Mouse (Mus musculus) midbrain, postnatal 0 days (tissue): ENCODE results near the gene Haghl. TPM values are rescaled to one million over a fixed set of nuclear protein-coding genes. Genes with fewer than 3 reads are reported as not detected.

Experiments used
- ATAC-seq: fragments of 200-750 bp; cut with Nextera tagmentation; 2 replicates; pipeline ENCODE4 v1.8.0; 2017; ENCODE audit warnings: moderate number of reproducible peaks, mild to moderate bottlenecking, moderate TSS enrichment, moderate library complexity; ENCODE audit not compliant: low FRiP score
- DNase-seq: peaks from one replicate; pipeline ENCODE4 v3.0.0-alpha.2; 2015; ENCODE audit warnings: low spot score
- H3K27ac ChIP-seq: fragments of 300-500 bp; sonication (generic); 2 replicates; pipeline ENCODE4 v1.5.1; 2014; ENCODE audit warnings: low read depth, mild to moderate bottlenecking, low read length, mixed read lengths
- H3K27me3 ChIP-seq: fragments of 300-500 bp; sonication (generic); 2 replicates; pipeline ENCODE4 v1.6.1; 2014; ENCODE audit warnings: low read length, control low read depth, mixed read lengths; ENCODE audit not compliant: insufficient read depth
- H3K36me3 ChIP-seq: fragments of 300-500 bp; sonication (generic); 2 replicates; pipeline ENCODE4 v1.6.1; 2014; ENCODE audit warnings: low read length, control low read depth, mixed read lengths; ENCODE audit not compliant: insufficient read depth
- H3K4me1 ChIP-seq: fragments of 300-500 bp; sonication (generic); 2 replicates; pipeline ENCODE4 v1.6.1; 2014; ENCODE audit warnings: mild to moderate bottlenecking, control low read depth, antibody characterized with exemption, low read length, mixed read lengths; ENCODE audit not compliant: insufficient read depth
- H3K4me2 ChIP-seq: fragments of 300-500 bp; sonication (generic); 2 replicates; pipeline ENCODE4 v1.6.1; 2014; ENCODE audit warnings: low read depth, mild to moderate bottlenecking, low read length, mixed read lengths; ENCODE audit not compliant: poor library complexity, severe bottlenecking
- H3K4me3 ChIP-seq: fragments of 300-500 bp; sonication (generic); 2 replicates; pipeline ENCODE4 v1.5.1; 2014; ENCODE audit warnings: low read depth, mild to moderate bottlenecking, low read length, moderate library complexity
- H3K9ac ChIP-seq: fragments of 300-500 bp; sonication (generic); replicated peaks from 2 replicates; pipeline ENCODE4 v1.6.1; 2014; ENCODE audit warnings: mild to moderate bottlenecking, low read length, moderate library complexity, mixed read lengths; ENCODE audit not compliant: poor library complexity, severe bottlenecking
- H3K9me3 ChIP-seq: fragments of 300-500 bp; sonication (generic); 2 replicates; pipeline ENCODE4 v1.6.1; 2016; ENCODE audit warnings: low read length, control low read depth
- CTCF ChIP-seq: IDR thresholded peaks from 2 replicates; pipeline ENCODE4 v1.5.1; 2016; ENCODE audit warnings: antibody characterized with exemption, mild to moderate bottlenecking
- WGBS: fragments of 180-500 bp; shearing (Covaris S2); extraction: QIAGEN DNeasy Blood & Tissue Kit; methylation state at CpG from one replicate; pipeline ENCODE4 v1.1.7; 2014; 5-methylcytosine and 5-hydroxymethylcytosine counted together
- polyA plus RNA-seq: library from polyadenylated mRNA; unstranded; fragments of >200 nt; fragmentation: Nextera tagmentation; extraction: Ambion mirVana; gene quantifications from 2 replicates; pipeline ENCODE4 v1.2.1, GENCODE M21; 2015
- total RNA-seq: library from RNA; depleted of rRNA; stranded (reverse); fragments of >200 nt; gene quantifications from 2 replicates; pipeline ENCODE4 v1.2.3, GENCODE M21; 2014

The Haghl gene
- total and polyA plus RNA-seq, 2 experiments from 2014 or later: 149 to 206 TPM

DNA sequence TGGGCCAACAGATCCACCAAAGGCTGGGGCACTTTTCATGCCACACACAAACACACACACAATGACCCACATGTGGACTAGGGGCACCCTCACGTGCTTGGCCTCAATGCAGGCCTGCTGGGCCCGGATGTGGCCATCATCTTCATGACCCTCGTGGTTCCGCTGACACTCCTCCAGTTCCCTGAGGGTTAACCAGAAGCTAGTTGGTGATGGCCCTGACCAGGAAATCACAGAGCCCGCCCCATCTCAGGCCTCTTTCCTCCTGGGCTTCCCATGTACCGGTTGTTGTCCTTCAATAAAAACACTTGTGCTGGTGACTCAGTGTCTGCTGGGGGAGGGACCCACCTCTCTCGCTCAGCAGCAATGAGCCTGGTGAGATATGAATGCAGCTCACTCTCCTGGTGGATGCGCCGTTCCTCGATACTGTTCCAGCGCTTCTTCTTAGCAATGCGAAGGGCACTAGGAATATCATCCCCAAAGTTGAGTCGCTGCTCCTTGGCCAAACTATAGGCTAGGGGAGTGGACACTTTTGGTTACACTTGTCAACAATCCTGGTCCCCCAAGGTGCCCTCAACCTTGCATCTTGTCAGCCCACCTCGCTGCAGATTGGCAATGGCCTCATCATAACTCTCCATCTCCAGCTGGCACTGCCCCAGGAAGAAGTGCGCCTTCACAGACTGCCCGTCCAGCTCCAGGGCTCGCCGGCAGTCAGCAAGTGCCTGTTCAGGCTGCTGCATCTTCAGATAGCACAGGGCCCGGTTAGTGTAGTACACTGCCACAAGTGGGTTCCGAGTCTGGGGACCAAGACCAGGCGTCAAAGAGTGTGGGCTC is 46.2 kb upstream of the Haghl start:
- H3K9ac ChIP-seq: peak overlapping the region; percentile 86
- no peaks in the 10 kb centered on the region for H3K9me3 ChIP-seq
- TF ChIP-seq CTCF: no peak
- no peaks in the 10 kb centered on the region for H3K27me3 ChIP-seq
- WGBS: 63% methylated on average over 21 of the region's 21 CpGs
- ATAC-seq (no peak), DNase-seq (no peak)
- H3K4me3 ChIP-seq: peak overlapping the region; percentile 81
- peak overlapping the region; percentile 96 for H3K27ac ChIP-seq
- H3K36me3 ChIP-seq: peaks cover 45% of the 10 kb centered on the region
- peak overlapping the region; percentile 76 for H3K4me2 ChIP-seq
- H3K4me1 ChIP-seq: peaks cover 39% of the 10 kb centered on the region

DNA sequence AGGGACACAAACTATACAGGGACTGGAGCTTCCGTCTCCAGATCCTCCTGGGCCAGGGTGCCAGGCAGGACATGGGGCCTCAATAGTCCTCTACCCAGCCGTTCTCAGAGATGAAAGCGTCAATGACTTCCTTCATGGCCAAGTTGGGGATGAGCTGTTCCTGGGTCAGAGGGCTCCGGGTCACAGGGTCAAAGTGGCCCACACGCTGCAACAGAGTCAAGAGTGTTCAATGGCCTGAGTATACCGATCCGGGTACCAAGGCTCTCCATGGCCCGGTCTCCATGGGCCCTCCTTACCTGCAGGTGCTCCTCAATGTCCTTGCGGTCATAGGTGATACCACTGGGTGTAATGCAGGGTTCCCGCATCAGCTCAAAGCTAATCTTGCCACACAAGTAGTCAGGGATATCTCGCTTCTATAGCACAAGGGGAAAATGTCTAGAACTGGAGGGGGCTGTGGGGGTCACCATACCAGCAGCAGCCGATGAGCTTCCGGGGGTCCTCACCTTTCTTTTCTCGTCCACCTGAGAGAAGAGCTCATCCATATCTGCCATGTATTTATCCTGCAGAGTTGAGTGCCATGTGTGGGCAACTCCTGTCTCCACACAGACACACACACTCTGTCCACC is 45.4 kb upstream of the Haghl start:
- H3K4me3 ChIP-seq: no peak overlapping the region
- H3K36me3 ChIP-seq: peaks cover 49% of the 10 kb centered on the region
- 85% methylated on average over 14 of the region's 14 CpGs for WGBS
- H3K9me3 ChIP-seq: no peaks in the 10 kb centered on the region
- H3K4me2 ChIP-seq: peak overlapping the region; percentile 76; the same call in 1 of the 2 replicates
- no peak overlapping the region for H3K9ac ChIP-seq
- no peak overlapping the region for H3K27ac ChIP-seq
- no peak for DNase-seq
- H3K4me1 ChIP-seq: peaks cover 33% of the 10 kb centered on the region
- no peaks in the 10 kb centered on the region for H3K27me3 ChIP-seq
- TF ChIP-seq CTCF: no peak
- no peak for ATAC-seq

DNA sequence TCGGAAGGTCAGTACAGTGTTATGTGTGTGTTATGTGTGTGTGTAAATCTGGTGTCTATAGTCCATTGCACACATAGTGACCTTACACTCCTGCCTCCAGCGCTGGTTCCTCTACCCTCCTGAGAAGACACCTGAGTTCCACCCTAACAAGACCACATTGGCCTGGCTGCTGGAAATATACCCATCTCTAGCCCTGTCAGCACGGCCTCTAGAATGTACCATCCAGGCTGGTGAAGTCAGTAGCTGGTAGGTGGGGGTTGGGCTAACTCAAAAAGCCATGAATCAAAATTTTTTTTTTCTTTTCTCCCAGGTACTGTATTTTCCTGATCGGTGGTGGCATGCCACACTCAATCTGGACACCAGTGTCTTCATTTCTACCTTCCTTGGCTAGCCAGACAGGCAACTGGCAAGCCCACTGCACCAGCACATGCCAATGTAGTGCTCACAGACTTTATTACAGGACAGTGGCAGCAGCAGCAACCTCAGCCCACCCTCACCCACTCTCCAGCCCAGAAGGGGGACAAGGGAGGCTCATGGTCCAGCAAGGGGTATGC is 44.8 kb upstream of the Haghl start:
- no peak for ATAC-seq
- TF ChIP-seq CTCF: no peak
- no peak for DNase-seq
- Histone ChIP-seq H3K9ac (no peak overlapping the region), H3K4me3 (no peak overlapping the region), H3K27me3 (no peaks in the 10 kb centered on the region), H3K27ac (no peak overlapping the region), H3K4me2 (peak overlapping the region; percentile 72), H3K9me3 (no peaks in the 10 kb centered on the region), H3K36me3 (peaks cover 43% of the 10 kb centered on the region), H3K4me1 (peaks cover 31% of the 10 kb centered on the region)
- 85% methylated on average over 4 of the region's 4 CpGs for WGBS

DNA sequence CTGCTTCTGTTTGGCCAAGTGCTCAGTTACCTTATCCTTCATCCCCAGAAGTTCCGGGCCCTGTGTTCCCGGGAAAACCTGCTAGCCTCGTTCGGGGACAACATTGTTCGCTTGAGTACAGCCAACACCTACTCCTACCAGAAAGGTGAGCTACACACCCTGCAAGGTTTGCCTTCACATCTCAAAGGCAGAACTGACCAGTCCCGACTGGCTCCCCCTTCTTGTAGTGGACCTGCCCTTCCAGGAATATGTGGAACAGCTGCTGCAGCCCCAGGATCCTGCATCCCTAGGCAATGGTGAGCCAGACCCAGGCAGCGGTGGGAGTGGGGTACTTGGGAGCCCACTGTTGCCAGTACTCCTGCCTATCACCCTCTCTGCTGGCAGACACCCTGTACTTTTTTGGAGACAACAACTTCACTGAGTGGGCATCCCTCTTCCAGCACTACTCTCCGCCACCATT is 44.1 kb upstream of the Haghl start:
- Histone ChIP-seq H3K9ac (peak overlapping the region; percentile 78), H3K9me3 (no peaks in the 10 kb centered on the region), H3K36me3 (peaks cover 37% of the 10 kb centered on the region), H3K27me3 (no peaks in the 10 kb centered on the region), H3K4me1 (peaks cover 28% of the 10 kb centered on the region), H3K4me2 (peak overlapping the region; percentile 72), H3K4me3 (peak overlapping the region; percentile 55), H3K27ac (peak overlapping the region; percentile 95)
- ATAC-seq: no peak
- WGBS: 47% methylated on average over 8 of the region's 8 CpGs
- no peak for DNase-seq
- no peak for TF ChIP-seq CTCF

DNA sequence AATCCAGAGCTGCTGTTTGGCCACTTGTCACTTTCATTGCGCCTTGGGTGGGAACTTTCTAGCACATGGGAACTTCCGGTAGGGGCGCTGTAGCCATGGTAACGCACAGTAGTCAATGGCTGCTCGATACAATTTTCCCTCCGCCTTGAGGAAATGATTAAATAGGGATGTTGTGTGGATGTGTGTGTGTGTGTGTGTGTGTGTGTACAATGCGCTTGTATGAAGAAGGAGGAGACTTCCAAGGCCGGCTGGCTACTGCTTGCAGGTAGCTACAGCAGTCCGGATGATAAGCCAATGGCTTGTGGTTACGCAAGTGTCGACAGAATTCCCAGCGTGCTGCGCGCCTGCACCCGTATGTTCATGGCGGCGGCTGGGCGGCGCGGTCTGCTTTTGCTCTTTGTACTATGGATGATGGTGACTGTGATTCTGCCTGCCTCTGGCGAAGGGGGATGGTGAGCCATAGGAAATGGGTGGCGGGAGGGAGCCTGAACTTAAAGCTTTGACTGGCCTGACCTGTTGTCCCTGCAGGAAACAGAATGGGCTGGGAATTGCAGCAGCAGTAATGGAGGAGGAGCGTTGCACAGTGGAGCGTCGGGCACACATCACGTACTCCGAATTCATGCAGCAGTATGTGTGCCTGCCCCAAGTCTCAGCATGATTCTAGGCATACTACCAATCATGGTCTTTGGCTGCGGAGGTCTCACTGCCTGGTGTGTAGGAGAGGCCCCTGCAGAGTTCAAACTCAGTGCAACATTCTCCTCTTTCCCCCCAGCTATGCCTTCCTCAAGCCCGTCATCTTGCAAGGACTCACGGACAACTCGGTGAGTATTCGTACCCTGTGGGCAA is 43.5 kb upstream of the Haghl start, which contains the start of gene Jmjd8:
Gene Jmjd8 (plus strand): TSS at position 156 of the 846 bp plus-strand sequence.
- Histone ChIP-seq H3K4me1 (peaks cover 28% of the 10 kb centered on the region), H3K27ac (peak within 1 kb of the TSS; percentile 95), H3K36me3 (peaks cover 37% of the 10 kb centered on the region), H3K27me3 (no peaks in the 10 kb centered on the region), H3K9ac (peak within 1 kb of the TSS; percentile 78), H3K4me2 (peak within 1 kb of the TSS; percentile 72), H3K4me3 (peak within 1 kb of the TSS; percentile 55), H3K9me3 (no peaks in the 10 kb centered on the region)
- peak; percentile 58 for ATAC-seq
- TF ChIP-seq CTCF: peak; percentile 79
- WGBS: 1% methylated on average over 32 of the region's 32 CpGs
- peak; percentile 95 for DNase-seq
